Mouse (Mus musculus) olfactory bulb, adult 2 months (tissue): Measurements from ENCODE around the gene Zfyve27.

Source experiments
- CTCF ChIP-seq: fragments of 200-500 bp; IDR thresholded peaks from 2 replicates; pipeline ENCODE4 v1.5.1; 2012; ENCODE audit warnings: low read depth, mild to moderate bottlenecking, low read length, moderate library complexity; ENCODE audit not compliant: insufficient read depth
- POLR2A ChIP-seq: fragments of 200-500 bp; IDR thresholded peaks from 2 replicates; pipeline ENCODE4 v1.6.1; 2012; ENCODE audit warnings: mild to moderate bottlenecking, low read depth, low read length, moderate library complexity; ENCODE audit not compliant: insufficient read depth

GRCm38 (mm10) chr19:42205201-42205600 lies 41.5 kb downstream of the Zfyve27 start:
- TF ChIP-seq POLR2A, result no peak
- TF ChIP-seq CTCF, result no peak
